Mouse (Mus musculus) left cerebral cortex, postnatal 14 days (tissue): Measurements from ENCODE around the gene Hspb2. TPM values are rescaled to one million over a fixed set of nuclear protein-coding genes. Genes with fewer than 3 reads are reported as not detected.
A peak's percentile ranks its signal among the peaks of the same experiment; 100 is the strongest.

Source experiments
- DNase-seq, 2 experiments: peaks; one replicate each; pipeline ENCODE4 v3.0.0; 2021 to 2022; ENCODE audit warnings: low spot score in 2 of 2, mixed read lengths in 1 of 2
- intact Hi-C: fragments of 180-260 bp; cut with DNase I; formaldehyde crosslinking; loops from one replicate; pipeline ENCODE4 v1.15.1; 2025
- total RNA-seq, 2 experiments: library from RNA; stranded (reverse); gene quantifications; 2 replicates each; pipeline ENCODE4 v1.2.3; 2021

Gene Hspb2
- total RNA-seq, 2 experiments from 2014 or later: 2.3 to 2.7 TPM

- intact Hi-C loops: no loop called here
- DNase-seq: no peak
Measured at GRCm38 (mm10) chr9:50724147-50724546, 28.0 kb downstream of the Hspb2 start.

GRCm38 (mm10) chr9:50723406-50723805 is 28.7 kb downstream of the Hspb2 start:
- peak; percentile 58 to 78 for DNase-seq
- intact Hi-C loops: no loop called here

DNA sequence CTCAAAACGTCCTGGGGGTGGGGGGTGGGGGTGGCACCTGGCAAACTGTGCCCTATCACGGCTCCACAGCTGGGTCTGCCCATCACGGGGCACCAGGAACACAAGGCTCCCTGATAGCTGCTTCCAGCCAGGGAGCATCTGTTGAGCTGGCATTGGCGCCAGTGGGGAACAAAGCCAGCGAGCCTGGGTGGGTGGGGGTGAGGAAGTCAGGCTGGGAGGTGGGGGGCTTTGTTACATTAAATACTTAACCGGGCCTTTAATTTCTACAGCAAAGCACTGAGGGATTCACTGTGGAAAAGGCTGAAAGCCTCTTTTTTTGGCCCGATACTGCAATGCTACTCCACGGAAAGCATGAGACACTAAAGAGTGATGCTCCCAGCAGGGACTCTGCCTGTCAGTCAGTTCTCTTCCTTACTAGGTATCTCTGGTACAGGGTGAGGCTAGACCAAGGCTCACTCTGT is 29.7 kb downstream of the Hspb2 start:
- no peak for DNase-seq
- intact Hi-C loops: no loop called here

DNA sequence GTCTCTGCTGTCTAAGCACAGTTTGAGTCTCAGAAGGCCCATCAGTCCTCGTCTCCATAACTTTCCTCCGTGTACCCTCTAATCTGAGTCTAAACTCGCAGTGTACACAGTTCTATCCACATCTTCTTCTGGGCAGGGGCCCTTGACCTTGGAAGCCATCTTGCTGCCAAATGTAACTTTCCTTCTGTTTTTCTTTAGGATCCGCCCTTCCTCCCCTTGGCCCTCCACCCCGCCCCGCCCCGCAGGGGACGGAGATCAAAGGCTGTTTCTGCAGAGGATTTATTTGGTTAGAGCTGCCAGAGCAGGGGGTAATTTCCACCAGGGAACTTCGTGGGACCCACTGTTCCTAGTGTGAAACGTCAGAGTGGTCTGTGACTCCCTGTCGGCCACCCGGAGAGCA is 31.1 kb downstream of the Hspb2 start:
- intact Hi-C loops: no loop called here
- no peak for DNase-seq

DNA sequence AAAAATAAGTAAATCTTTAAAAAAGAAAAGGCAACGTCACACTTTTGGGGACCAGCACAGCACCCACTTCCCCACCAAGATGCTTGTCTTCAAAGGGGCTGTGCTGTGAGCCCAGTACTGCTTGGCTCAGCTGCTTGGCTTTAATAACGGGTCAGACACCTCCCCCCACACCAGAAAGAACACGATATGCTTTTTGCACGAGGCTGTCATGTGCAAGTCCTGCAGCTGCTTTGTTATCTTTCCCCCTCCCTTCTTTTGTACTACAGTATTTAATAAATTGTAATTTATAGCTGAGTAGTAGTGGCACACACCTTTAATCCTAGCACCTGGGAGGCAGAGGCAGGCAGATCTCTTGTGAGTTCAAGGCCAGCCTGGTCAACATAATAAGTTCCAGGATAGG is 33.3 kb downstream of the Hspb2 start:
- intact Hi-C loops: no loop called here
- no peak for DNase-seq

DNA sequence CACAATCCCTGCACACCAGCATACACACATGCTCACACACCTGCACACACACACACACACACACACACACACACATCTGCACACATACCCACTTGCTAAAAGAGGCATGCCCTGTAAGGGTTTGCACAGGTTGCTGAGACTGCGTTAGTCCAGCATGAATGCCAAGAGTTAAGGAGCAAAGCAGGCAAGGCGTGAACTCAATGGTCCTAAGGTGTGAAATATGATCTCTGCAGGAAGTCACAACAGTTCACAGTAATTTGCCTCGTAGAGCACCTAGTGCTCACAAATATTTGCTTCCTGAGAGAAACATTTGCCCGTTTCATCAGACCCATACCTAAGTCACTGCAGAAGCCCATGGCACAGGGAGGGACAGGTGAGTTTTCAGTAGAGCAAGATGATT is 38.0 kb downstream of the Hspb2 start:
- DNase-seq: no peak
- intact Hi-C loops: no loop called here

- DNase-seq: no peak
- intact Hi-C loops: no loop called here
Measured at GRCm38 (mm10) chr9:50711337-50711736, 40.8 kb downstream of the Hspb2 start.

GRCm38 (mm10) chr9:50709108-50709507 is 43.0 kb downstream of the Hspb2 start:
- intact Hi-C loops: no loop called here
- peak in 1 of 2 experiments; percentile 34 for DNase-seq

GRCm38 (mm10) chr9:50704907-50705306 is 47.2 kb downstream of the Hspb2 start:
- intact Hi-C loops: no loop called here
- no peak for DNase-seq

Other genes starting within 250 kb of the Hspb2 start
- gene Pts, start 223.6 kb downstream of the Hspb2 start, total RNA-seq: 10 to 100 TPM; 35.6 to 41.3 TPM
- gene Il18, start 197.5 kb downstream of the Hspb2 start, total RNA-seq: 10 to 100 TPM; 24.1 to 24.4 TPM
- gene Bco2, start 197.2 kb downstream of the Hspb2 start, total RNA-seq: 1 to 10 TPM; 2.7 to 2.8 TPM
- gene Tex12, start 191.0 kb downstream of the Hspb2 start, total RNA-seq: not detected
- 100 to 1,000 TPM; 124 to 129 TPM for gene Sdhd, start 148.5 kb downstream of the Hspb2 start, total RNA-seq
- 100 to 1,000 TPM; 230 to 244 TPM for gene Timm8b, start 148.4 kb downstream of the Hspb2 start, total RNA-seq
- 1 to 10 TPM; 2.1 to 3.2 TPM for gene Pih1d2, start 135.0 kb downstream of the Hspb2 start, total RNA-seq
- gene Nkapd1, start 134.9 kb downstream of the Hspb2 start, total RNA-seq: 10 to 100 TPM; 29.2 to 30.0 TPM
- gene Dlat, start 92.6 kb downstream of the Hspb2 start, total RNA-seq: 100 to 1,000 TPM; 128 to 134 TPM
- 10 to 100 TPM; 72.5 to 79.2 TPM for gene Dixdc1, start 12.8 kb downstream of the Hspb2 start, total RNA-seq
- gene 2310030G06Rik, start 5.8 kb downstream of the Hspb2 start, total RNA-seq: 1 to 10 TPM; 2.0 to 3.1 TPM
- gene Cryab, start 1.0 kb downstream of the Hspb2 start, total RNA-seq: 100 to 1,000 TPM in 1 of 2 experiments, 10 to 100 TPM in 1; 90.2 to 105 TPM
- 1 to 10 TPM; 5.3 to 5.6 TPM for gene Fdxacb1, start 15.9 kb upstream of the Hspb2 start, total RNA-seq
- gene Alg9, start 22.7 kb upstream of the Hspb2 start, total RNA-seq: 10 to 100 TPM; 28.8 to 29.9 TPM
- 10 to 100 TPM; 29.2 to 30.4 TPM for gene 1110032A03Rik, start 23.2 kb upstream of the Hspb2 start, total RNA-seq
- gene Ppp2r1b, start 92.9 kb upstream of the Hspb2 start, total RNA-seq: 10 to 100 TPM; 19.7 to 21.6 TPM